Mouse (Mus musculus): Measurements from ENCODE around the gene Poln.

DNA sequence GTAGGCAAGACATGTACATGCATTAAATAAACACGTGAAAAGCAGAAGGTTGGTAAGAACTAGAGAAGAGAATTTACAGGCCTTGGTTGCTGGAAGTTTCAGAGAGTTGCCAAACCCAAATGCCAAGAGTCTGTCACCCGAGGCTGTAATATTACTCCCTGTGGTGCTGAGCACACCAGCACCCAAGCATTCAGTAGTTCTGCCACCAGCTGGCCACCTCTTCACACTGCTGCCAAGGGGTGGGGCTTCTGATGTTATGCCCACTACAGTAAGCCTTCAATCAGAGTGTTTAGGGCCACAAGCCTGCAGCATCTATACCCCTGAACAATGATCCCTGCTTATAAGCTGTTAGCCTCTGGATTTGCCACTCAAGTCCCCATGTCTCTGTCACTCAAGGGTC is 32.1 kb upstream of the Poln start:
- peak; percentile 39 for TF ChIP-seq CTCF (IDR thresholded peaks at IDR 0.05)
- TF ChIP-seq POLR2A (IDR thresholded peaks at IDR 0.05; ENCODE audit: insufficient read depth, low read depth, low read length), result no peak
